Mouse (Mus musculus): ENCODE measurements around the gene Tgfbr3.
"Not testable (repeated sequence)": the region's sequence is repeated elsewhere in the genome, so short reads cannot be mapped to it uniquely, and the experiment has no call there.

Gene Tgfbr3

GRCm38 (mm10) chr5:107243445-107243844, 46.0 kb downstream of the Tgfbr3 start:
- in situ Hi-C loops (cut with MboI, MseI) = no loop called here

DNA sequence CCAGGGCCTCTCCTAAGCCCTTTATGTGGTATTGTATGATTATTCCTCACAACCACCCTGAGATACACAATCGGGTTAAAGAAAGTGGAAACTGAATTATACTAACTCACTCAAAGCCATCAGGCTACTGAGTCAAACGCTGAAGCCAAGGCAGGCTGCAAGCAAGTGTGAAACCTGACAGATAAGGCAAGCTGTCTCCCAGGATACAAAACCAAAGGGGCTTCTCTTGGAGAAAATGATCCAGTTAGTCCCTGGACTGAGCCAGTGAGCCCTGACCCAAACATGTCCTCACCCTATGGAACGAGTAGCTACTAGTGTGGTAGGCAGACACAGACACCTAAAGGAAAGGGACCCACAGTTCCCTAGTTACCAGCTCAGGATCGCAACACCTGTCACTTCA, 46.4 kb downstream of the Tgfbr3 start:
- in situ Hi-C loops (cut with MboI, MseI) = no loop called here

DNA sequence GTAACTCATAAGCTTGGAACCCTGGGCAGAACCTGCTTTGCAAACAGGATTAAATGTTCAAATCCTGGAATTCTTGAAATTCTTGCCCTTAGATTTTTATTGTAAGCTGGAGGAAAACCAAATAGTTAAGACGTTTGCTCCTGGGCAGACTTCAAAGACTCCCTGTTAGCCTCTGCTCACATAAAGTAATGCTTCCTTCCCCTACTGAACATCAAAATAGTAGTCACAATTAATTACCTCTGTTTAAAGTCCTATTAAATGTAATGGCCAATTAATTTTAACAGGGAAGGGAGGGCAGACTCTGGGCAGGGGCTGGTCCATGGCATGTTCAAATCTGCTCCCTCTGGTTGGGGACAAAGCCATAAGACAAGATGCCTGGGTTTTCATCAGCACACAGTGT, 49.2 kb downstream of the Tgfbr3 start:
- in situ Hi-C loops (cut with MboI, MseI) = no loop called here

- in situ Hi-C loops (cut with MboI, MseI) = no loop called here
These were observed 51.4 kb downstream of the Tgfbr3 start for GRCm38 (mm10) chr5:107237971-107238426.

- in situ Hi-C loops (cut with MboI, MseI) = no loop called here
These were observed 52.5 kb downstream of the Tgfbr3 start for GRCm38 (mm10) chr5:107236975-107237374.

DNA sequence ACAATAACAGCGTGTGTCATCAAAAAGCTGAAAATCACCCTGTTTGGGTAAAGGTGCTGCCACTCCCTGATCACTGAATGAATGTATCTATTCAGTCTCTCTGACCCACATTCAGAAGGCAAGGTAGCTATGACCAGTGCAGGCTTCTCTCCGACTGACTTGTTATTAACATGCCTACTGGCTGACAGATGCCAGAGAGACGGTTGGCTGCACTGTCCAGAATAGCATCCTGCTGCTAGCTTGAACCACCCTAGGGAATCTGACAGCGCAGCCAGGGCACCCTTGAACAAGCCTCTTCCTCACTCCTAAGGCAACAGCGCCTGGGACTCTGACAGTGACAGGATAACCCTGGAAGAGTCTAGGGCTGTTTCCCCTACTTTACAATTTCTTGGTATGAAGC, 53.4 kb downstream of the Tgfbr3 start:
- in situ Hi-C loops (cut with MboI, MseI) = no loop called here

- in situ Hi-C loops (cut with MboI, MseI) = no loop called here
These were observed 55.8 kb downstream of the Tgfbr3 start for GRCm38 (mm10) chr5:107233366-107234354.

DNA sequence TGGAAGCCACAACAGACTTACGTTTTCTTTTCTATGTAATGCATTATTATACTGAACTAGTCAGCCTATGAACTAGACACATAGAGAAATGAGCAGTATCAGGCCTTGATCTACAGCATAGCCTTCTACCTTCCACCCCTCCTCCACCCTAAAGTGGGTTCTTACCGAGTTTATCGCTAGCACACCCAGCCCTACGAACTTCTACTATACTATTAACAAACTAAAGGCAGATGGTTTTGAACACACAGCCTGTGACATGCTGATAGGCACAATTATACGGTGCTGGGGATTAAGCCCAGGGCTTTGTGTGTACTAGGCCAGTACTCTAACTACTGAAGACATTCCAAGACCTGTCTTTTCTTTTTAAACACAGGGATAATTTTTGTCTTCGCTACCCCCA, 59.2 kb downstream of the Tgfbr3 start:
- in situ Hi-C loops (cut with MboI, MseI) = no loop called here

DNA sequence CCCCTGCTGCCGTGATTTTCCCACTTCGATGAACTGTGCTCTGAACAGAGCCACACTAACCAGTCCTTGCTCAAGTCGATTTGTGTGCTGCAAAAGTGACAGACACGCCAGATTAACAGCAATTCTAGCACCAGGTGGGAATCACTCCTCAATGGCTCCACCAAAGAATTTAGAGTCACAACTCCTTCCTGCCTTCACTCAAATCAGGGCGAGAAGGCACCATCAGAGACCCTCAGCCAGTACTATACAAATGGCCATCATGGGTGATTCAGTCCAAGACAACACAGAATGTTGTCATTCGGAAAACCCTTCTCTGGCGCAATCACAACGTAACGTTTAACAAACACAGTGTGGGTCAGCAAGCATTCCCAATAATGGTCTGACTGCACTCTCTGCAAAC, 60.4 kb downstream of the Tgfbr3 start:
- in situ Hi-C loops (cut with MboI, MseI) = no loop called here

GRCm38 (mm10) chr5:107227580-107227979, 61.8 kb downstream of the Tgfbr3 start:
- in situ Hi-C loops (cut with MboI, MseI) = no loop called here

DNA sequence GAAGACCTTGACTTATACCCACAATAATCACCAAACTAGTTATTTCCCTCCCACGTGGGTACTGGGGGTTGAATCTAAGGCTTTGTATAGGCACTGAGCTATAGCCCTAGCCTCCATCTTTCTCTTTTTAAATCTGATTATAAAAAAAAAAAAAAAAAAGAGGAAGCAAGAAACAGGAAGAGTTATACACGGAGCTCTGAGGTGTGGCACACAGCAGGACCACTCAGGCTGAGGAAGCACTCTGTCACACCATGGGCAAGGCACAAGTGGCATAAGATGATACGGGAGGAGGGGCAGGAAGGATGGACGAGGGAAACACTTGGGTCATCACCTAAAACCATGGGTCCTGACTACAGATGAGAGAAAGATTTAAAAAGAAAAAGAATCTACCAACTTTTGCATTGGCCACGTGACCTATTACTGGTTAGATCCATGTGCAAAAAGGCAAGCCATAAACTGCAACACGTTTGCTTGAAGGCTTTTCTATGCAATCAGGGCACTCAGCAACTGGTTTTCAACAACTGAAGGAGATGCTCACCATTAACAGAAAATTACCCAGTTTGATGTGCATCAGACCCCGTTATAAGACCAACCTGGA, 64.5 kb downstream of the Tgfbr3 start:
- in situ Hi-C loops (cut with MboI, MseI) = no loop called here

DNA sequence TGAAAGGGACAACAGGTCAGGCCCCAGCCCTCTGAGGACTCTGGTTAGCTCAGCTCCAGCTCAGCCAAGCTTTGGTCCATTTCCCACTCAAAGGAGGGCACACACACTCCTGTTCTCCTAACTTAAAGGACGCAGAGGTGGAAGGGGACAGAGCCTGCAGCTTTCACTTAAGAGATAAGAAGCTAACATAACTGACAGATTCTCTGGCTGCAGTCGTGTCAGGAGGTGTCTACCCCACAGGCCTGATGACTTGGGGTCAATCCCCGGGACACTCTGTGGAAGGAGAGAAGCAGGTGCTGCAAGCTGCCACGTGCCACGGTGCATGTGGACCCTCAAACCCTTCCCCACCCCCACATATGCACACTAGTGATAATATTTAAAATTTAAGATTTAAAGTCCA, 65.3 kb downstream of the Tgfbr3 start:
- in situ Hi-C loops (cut with MboI, MseI) = no loop called here

- in situ Hi-C loops (cut with MboI, MseI) = not testable (repeated sequence)
These were observed 65.9 kb downstream of the Tgfbr3 start for GRCm38 (mm10) chr5:107223483-107223882.

DNA sequence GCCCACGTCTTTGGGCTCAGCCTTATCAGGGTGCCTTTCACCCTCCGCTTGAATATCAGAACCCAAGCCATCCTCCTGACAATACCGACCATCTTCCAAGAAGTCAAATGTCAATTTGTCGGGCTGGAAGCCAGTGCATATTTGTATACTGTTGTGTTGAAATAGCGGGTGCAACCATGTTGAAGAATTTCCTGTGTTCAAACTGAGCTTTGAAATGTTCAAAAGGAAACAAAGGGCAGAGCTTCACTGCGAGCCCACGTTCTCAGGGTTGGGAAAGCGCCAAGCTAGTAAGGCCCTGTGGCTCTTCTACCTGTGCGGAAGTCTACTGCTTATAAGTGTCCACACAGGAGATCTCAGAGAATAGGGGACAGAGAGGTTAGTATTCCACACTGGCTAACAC, 66.4 kb downstream of the Tgfbr3 start:
- in situ Hi-C loops (cut with MboI, MseI) = no loop called here

- in situ Hi-C loops (cut with MboI, MseI) = no loop called here
These were observed 66.8 kb downstream of the Tgfbr3 start for GRCm38 (mm10) chr5:107222670-107223005.

- in situ Hi-C loops (cut with MboI, MseI) = no loop called here
These were observed 67.3 kb downstream of the Tgfbr3 start for GRCm38 (mm10) chr5:107221892-107222669.

- in situ Hi-C loops (cut with MboI, MseI) = no loop called here
These were observed 68.5 kb downstream of the Tgfbr3 start for GRCm38 (mm10) chr5:107220936-107221335.

DNA sequence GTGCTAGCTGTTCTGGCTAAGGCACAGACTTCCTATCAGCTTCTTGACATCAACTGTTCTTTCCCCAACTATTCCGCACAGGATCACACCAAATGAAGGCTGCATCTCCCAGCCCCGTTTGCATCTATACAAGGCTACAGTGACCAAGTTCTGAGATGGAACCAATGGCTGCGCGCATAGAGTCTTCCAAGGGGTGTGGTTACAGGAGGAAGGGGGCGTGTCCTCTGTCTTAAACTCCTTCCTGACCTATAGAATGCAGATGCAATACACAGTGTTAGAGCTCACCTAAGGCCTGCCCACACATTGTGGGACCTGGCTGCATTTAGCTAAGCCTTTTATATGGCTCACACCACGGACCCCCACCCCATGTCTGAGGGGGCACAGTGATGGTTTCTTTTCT, 69.5 kb downstream of the Tgfbr3 start:
- in situ Hi-C loops (cut with MboI, MseI) = no loop called here

DNA sequence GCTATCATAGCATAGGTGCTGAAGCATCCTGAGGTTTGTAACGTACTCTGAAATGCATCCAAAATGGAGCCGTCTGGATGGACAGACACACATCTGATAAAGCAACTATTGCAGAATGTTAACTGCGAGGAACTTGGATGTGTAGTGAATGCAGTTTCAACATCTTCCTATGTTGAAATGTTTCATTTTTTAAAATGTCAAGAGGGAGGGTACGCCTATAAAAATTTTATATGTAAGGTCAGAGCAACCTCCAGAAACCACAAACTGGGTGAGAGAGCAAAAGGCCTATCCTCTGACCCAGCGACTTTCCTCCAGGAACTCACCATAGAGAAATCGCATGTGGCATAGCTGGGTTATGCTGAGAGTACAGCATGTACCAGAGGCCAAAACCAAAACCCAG, 70.1 kb downstream of the Tgfbr3 start:
- in situ Hi-C loops (cut with MboI, MseI) = no loop called here

DNA sequence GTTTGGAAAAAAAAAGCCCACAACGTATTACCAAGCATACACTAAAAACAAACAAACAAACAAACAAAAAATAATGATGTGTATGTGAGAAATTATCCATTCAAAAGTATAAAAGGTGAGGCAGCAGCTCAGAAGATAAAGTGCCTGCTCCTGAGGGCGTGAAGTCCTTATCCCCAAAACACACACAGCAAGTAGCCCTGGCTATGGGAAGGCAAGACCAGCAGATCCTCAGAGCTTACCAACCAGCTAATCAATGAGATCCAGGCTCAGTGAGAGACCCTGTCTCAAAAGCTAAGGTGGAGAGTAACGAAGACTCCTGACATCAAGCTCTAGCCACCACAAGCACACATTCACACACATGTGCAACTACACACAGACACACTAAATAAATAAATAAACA, 70.8 kb downstream of the Tgfbr3 start:
- in situ Hi-C loops (cut with MboI, MseI) = no loop called here

- in situ Hi-C loops (cut with MboI, MseI) = no loop called here
These were observed 72.3 kb downstream of the Tgfbr3 start for GRCm38 (mm10) chr5:107217139-107217538.

Measured in regulatory T cell (primary cell).